Mouse (Mus musculus): ENCODE measurements around the gene Mfsd4a. TPM values are rescaled to one million over a fixed set of nuclear protein-coding genes. Genes with fewer than 3 reads are reported as not detected.

Mfsd4a gene
- polyA plus RNA-seq (2014; fragmentation: Illumina TruSeq; extraction: RNeasy Lipid Tissue Mini Kit (QIAGEN cat#74804); ENCODE audit: insufficient read depth, low read depth, low replicate concordance): 1.6 TPM

GRCm38 (mm10) chr1:132067261-132068255 lies at the start of gene Mfsd4a:
Gene Mfsd4a, minus strand, starts transcription at chr1:132068062.

GRCm38 (mm10) chr1:132007282-132007815 lies 60.5 kb downstream of the Mfsd4a start, which contains the start of gene Elk4:
Gene Elk4, plus strand, starts transcription at chr1:132007607.

Other genes with a start within 250 kb of the Mfsd4a start
- 7.0 TPM for gene Slc41a1, start 240.6 kb downstream of the Mfsd4a start, polyA plus RNA-seq (2014; fragmentation: Illumina TruSeq; extraction: RNeasy Lipid Tissue Mini Kit (QIAGEN cat#74804); ENCODE audit: insufficient read depth, low read depth, low replicate concordance)
- gene Rab29, start 200.8 kb downstream of the Mfsd4a start, polyA plus RNA-seq (2014; fragmentation: Illumina TruSeq; extraction: RNeasy Lipid Tissue Mini Kit (QIAGEN cat#74804); ENCODE audit: insufficient read depth, low read depth, low replicate concordance): 21.4 TPM
- 19.3 TPM for gene Nucks1, start 157.5 kb downstream of the Mfsd4a start, polyA plus RNA-seq (2014; fragmentation: Illumina TruSeq; extraction: RNeasy Lipid Tissue Mini Kit (QIAGEN cat#74804); ENCODE audit: insufficient read depth, low read depth, low replicate concordance)
- 4.3 TPM for gene Slc45a3, start 105.1 kb downstream of the Mfsd4a start, polyA plus RNA-seq (2014; fragmentation: Illumina TruSeq; extraction: RNeasy Lipid Tissue Mini Kit (QIAGEN cat#74804); ENCODE audit: insufficient read depth, low read depth, low replicate concordance)
- 41.2 TPM for gene Elk4, start 60.5 kb downstream of the Mfsd4a start, polyA plus RNA-seq (2014; fragmentation: Illumina TruSeq; extraction: RNeasy Lipid Tissue Mini Kit (QIAGEN cat#74804); ENCODE audit: insufficient read depth, low read depth, low replicate concordance)
- gene Cdk18, start 71.6 kb upstream of the Mfsd4a start, polyA plus RNA-seq (2014; fragmentation: Illumina TruSeq; extraction: RNeasy Lipid Tissue Mini Kit (QIAGEN cat#74804); ENCODE audit: insufficient read depth, low read depth, low replicate concordance): 6.4 TPM
- gene Lemd1, start 123.4 kb upstream of the Mfsd4a start, polyA plus RNA-seq (2014; fragmentation: Illumina TruSeq; extraction: RNeasy Lipid Tissue Mini Kit (QIAGEN cat#74804); ENCODE audit: insufficient read depth, low read depth, low replicate concordance): not detected
- not detected for gene AC124108.1, start 123.4 kb upstream of the Mfsd4a start, polyA plus RNA-seq (2014; fragmentation: Illumina TruSeq; extraction: RNeasy Lipid Tissue Mini Kit (QIAGEN cat#74804); ENCODE audit: insufficient read depth, low read depth, low replicate concordance)
- gene Gm10188, start 161.7 kb upstream of the Mfsd4a start, polyA plus RNA-seq (2014; fragmentation: Illumina TruSeq; extraction: RNeasy Lipid Tissue Mini Kit (QIAGEN cat#74804); ENCODE audit: insufficient read depth, low read depth, low replicate concordance): not detected
- gene Klhdc8a, start 230.6 kb upstream of the Mfsd4a start, polyA plus RNA-seq (2014; fragmentation: Illumina TruSeq; extraction: RNeasy Lipid Tissue Mini Kit (QIAGEN cat#74804); ENCODE audit: insufficient read depth, low read depth, low replicate concordance): 2.8 TPM
- 5.9 TPM for gene Nuak2, start 248.1 kb upstream of the Mfsd4a start, polyA plus RNA-seq (2014; fragmentation: Illumina TruSeq; extraction: RNeasy Lipid Tissue Mini Kit (QIAGEN cat#74804); ENCODE audit: insufficient read depth, low read depth, low replicate concordance)